Mouse (Mus musculus) cortical plate, adult 2 months (tissue): ENCODE data around the gene Slfn1. TPM values are rescaled to one million over a fixed set of nuclear protein-coding genes. Genes with fewer than 3 reads are reported as not detected.
"Not testable (repeated sequence)": the region's sequence is repeated elsewhere in the genome, so short reads cannot be mapped to it uniquely, and the experiment has no call there.

Source experiments
- H3K27ac ChIP-seq: fragments of 200-500 bp; 2 replicates; pipeline ENCODE4 v1.5.1; 2012; ENCODE audit warnings: low read length, control low read depth, inconsistent platforms; ENCODE audit not compliant: insufficient read depth
- H3K4me1 ChIP-seq: fragments of 200-500 bp; 2 replicates; pipeline ENCODE4 v1.6.1; 2011; ENCODE audit warnings: low read length; ENCODE audit not compliant: control insufficient read depth, insufficient read depth
- H3K4me3 ChIP-seq: fragments of 200-500 bp; 2 replicates; pipeline ENCODE4 v1.5.1; 2011; ENCODE audit warnings: mild to moderate bottlenecking, low read length, control low read depth; ENCODE audit not compliant: insufficient read depth
- CTCF ChIP-seq: fragments of 200-500 bp; IDR thresholded peaks from 2 replicates; pipeline ENCODE4 v1.5.1; 2011; ENCODE audit warnings: mild to moderate bottlenecking, control low read depth, low read length; ENCODE audit not compliant: insufficient read depth; ENCODE audit errors: extremely low read depth
- POLR2A ChIP-seq: fragments of 200-500 bp; IDR thresholded peaks from 2 replicates; pipeline ENCODE4 v1.6.1; 2011; ENCODE audit warnings: mild to moderate bottlenecking, low read length, control low read depth; ENCODE audit not compliant: insufficient read depth; ENCODE audit errors: extremely low read depth
- polyA plus RNA-seq: library from polyadenylated mRNA; depleted of rRNA; stranded (reverse); fragments of >200 nt; gene quantifications from 2 replicates; pipeline ENCODE4 v1.2.3, GENCODE M21; 2012; rRNA removed

The Slfn1 gene
- polyA plus RNA-seq, 1 experiment = 0.04 TPM

DNA sequence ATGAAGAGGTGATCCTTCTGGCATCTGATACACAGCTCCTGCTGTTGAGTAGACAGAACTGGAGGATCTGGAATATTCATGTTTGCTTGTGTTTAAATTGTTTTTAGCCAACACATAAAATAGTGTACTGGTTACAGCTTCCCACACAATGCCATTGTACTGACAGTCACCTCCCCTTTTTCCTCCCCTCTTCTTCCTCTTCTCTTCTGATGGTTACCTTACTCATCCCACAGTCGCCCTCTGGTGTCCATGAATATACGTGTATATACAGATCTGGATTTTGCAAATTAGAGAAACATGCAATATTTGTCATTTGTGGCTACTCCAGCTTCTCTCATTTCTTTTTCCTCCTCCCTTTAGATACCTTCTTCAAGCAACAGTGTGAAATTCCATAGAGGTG lies 1.5 kb upstream of the Slfn1 start:
- H3K27ac ChIP-seq = no peak overlapping the region
- no peak overlapping the region for H3K4me3 ChIP-seq
- no peak for TF ChIP-seq POLR2A
- TF ChIP-seq CTCF = 0 out of 2 replicates have a peak, but pooled peaks have one; percentile 10

DNA sequence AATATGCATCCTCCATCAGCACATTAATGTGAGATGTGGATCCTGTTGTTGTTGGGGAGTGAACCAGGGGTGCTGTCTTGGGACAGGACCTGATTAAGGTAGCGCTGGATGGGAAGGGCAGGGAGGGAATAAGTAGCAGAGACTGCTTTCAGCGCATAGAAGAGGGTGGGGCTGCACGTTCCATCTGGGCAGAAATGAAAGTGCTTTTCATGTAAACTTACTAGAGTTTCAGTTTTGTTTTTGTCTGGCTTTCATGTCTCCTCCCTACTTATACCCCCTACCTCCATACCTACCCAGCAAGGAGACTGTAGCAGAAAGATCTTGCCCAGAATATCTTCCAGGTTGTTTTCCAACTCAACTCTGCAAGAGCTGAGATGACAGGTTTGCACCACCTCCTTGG lies 1.4 kb downstream of the Slfn1 start:
- no peak for TF ChIP-seq POLR2A
- TF ChIP-seq CTCF = no peak
- no peaks in the 10 kb centered on the region for H3K4me1 ChIP-seq
- H3K4me3 ChIP-seq = no peak overlapping the region
- H3K27ac ChIP-seq = no peak overlapping the region

More for the DNA sequence above, 1.5 kb upstream of the Slfn1 start:
- H3K4me1 ChIP-seq = no peaks in the 10 kb centered on the region

DNA sequence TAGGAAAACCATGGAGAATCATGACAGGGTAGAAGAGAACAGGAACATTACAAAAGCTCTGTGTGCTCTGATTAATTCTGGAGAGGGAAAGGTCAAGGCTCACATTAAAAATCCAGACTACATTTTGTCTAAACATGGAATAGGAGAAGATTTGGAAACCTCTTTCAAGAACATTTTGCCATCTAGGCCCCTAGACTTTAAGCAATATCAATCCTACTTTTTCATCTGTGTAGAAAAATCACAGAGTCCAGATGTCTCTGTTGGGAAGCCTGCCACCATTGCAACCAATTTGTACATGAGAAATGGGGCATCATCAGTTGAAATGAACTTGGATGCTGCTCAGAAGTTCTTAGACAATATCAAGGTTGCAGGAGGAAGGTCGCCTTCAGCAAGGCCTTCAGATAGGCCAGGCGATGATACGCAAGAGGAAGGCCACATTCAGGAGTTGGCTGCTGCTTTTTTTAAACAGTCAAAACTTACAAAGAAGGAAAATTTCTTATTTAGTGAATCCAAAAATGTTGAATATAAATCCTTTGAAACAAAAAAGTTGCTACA lies 4.6 kb downstream of the Slfn1 start:
- Histone ChIP-seq H3K4me3 (no peak overlapping the region), H3K4me1 (no peaks in the 10 kb centered on the region), H3K27ac (no peak overlapping the region)
- TF ChIP-seq POLR2A (no peak), CTCF (no peak)

DNA sequence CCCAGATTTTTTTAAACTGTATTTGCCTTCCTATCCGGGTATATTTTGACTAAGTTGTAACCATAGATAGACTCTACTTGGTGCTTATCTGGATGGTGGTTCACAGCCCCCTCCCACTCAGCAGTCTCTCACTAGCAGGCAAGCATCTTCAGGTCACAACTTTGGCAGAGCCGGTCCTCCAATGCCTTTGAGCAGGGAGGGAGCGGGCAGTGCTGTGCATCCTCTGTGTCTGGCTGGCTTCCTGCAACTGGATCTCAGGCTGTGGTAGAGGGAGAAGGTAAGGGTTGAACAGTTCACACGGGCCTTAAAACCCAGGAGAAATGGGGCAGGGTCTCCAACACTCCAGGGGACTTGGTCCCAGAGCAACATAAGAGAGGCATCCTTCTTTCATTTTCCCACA lies 6.5 kb downstream of the Slfn1 start:
- H3K4me3 ChIP-seq = no peak overlapping the region
- no peaks in the 10 kb centered on the region for H3K4me1 ChIP-seq
- no peak overlapping the region for H3K27ac ChIP-seq
- TF ChIP-seq CTCF (no peak), POLR2A (no peak)

DNA sequence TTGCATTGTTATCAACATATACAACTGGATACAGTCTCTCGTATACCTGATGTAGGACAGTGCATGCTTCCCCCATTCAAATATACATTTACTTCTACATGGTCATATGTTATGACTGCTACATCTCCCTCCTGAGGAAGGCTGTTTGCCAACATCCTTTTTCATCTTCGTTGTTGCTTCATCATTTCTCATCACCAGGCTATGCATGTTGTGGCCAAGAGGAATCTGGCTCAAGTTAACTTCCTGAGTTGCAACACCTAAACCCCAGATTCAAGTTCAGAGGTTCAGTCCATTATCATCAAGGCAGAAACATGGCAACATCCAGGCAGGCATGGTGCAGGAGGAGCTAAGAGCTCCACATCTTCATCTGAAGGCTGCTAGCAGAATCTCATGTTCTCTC lies 8.3 kb downstream of the Slfn1 start:
- Histone ChIP-seq H3K4me3 (no peak overlapping the region), H3K27ac (no peak overlapping the region), H3K4me1 (no peaks in the 10 kb centered on the region)
- TF ChIP-seq CTCF (no peak), POLR2A (no peak)

DNA sequence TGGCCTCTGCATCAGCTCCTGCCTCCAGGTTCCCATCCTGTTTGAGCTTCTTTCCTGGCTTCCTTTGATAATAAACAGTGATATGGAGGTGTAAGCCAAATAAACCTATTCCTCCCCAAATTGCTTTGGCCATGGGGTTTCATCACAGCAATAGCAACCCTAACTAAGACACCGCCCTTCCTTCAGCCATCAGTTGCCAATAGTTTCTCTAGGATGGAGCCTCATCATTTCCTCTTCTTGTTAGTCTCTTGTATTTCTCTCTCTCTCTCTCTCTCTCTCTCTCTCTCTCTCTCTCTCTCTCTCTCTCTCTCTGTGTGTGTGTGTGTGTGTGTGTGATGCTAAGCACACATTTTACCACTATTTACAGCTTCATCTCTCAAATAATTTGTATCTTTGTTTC lies 9.0 kb downstream of the Slfn1 start:
- not testable (repeated sequence) for H3K27ac ChIP-seq, H3K4me3 ChIP-seq, H3K4me1 ChIP-seq

DNA sequence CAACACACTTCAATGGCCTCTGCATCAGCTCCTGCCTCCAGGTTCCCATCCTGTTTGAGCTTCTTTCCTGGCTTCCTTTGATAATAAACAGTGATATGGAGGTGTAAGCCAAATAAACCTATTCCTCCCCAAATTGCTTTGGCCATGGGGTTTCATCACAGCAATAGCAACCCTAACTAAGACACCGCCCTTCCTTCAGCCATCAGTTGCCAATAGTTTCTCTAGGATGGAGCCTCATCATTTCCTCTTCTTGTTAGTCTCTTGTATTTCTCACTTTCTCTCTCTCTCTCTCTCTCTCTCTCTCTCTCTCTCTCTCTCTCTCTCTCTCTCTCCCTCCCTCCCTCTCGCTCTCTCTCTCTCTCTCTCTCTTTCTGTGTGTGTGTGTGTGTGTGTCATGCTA lies 20.6 kb downstream of the Slfn1 start:
- not testable (repeated sequence) for H3K27ac ChIP-seq, H3K4me3 ChIP-seq, H3K4me1 ChIP-seq

DNA sequence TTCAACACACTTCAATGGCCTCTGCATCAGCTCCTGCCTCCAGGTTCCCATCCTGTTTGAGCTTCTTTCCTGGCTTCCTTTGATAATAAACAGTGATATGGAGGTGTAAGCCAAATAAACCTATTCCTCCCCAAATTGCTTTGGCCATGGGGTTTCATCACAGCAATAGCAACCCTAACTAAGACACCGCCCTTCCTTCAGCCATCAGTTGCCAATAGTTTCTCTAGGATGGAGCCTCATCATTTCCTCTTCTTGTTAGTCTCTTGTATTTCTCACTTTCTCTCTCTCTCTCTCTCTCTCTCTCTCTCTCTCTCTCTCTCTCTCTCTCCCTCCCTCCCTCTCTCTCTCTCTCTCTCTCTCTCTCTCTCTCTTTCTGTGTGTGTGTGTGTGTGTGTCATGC lies 32.3 kb downstream of the Slfn1 start:
- not testable (repeated sequence) for H3K4me3 ChIP-seq, H3K4me1 ChIP-seq, H3K27ac ChIP-seq

Other genes starting within 250 kb of the Slfn1 start
- gene Rffl, start 245.6 kb upstream of the Slfn1 start, polyA plus RNA-seq = 11.1 and 12.7 TPM in 2 replicates
- gene Rad51d, start 226.2 kb upstream of the Slfn1 start, polyA plus RNA-seq = 16.1 and 16.6 TPM in 2 replicates
- gene Fndc8, start 224.7 kb upstream of the Slfn1 start, polyA plus RNA-seq = not detected in 2 replicates
- 36.8 and 39.6 TPM in 2 replicates for gene Nle1, start 208.4 kb upstream of the Slfn1 start, polyA plus RNA-seq
- gene Unc45b, start 206.3 kb upstream of the Slfn1 start, polyA plus RNA-seq = 2.0 and 2.7 TPM in 2 replicates
- gene Slfn5, start 165.5 kb upstream of the Slfn1 start, polyA plus RNA-seq = 4.3 TPM in 2 replicates
- 0.17 and 0.25 TPM in 2 replicates for gene Slfn9, start 125.0 kb upstream of the Slfn1 start, polyA plus RNA-seq
- gene Slfn8, start 96.0 kb upstream of the Slfn1 start, polyA plus RNA-seq = 0.93 and 0.96 TPM in 2 replicates
- gene Slfn2, start 51.7 kb upstream of the Slfn1 start, polyA plus RNA-seq = 1.7 and 2.5 TPM in 2 replicates
- 0.06 TPM in 2 replicates for gene Slfn4, start 58.3 kb downstream of the Slfn1 start, polyA plus RNA-seq
- gene Slfn3, start 74.5 kb downstream of the Slfn1 start, polyA plus RNA-seq = 0.46 and 0.74 TPM in 2 replicates
- gene Slfn14, start 169.9 kb downstream of the Slfn1 start, polyA plus RNA-seq = not detected in 2 replicates
- gene Ap2b1, start 182.2 kb downstream of the Slfn1 start, polyA plus RNA-seq = 130 and 131 TPM in 2 replicates
- gene Pex12, start 185.7 kb downstream of the Slfn1 start, polyA plus RNA-seq = 7.0 and 7.3 TPM in 2 replicates